Mouse (Mus musculus) lung, postnatal 10 days (tissue): ENCODE measurements around the gene Slc24a5.

Source experiments
- DNase-seq: peaks from one replicate; pipeline ENCODE4 v3.0.0; 2021

Slc24a5 gene

GRCm38 (mm10) chr2:125122288-125122623, 54.3 kb downstream of the Slc24a5 start:
- DNase-seq, result no peak

- DNase-seq, result peak; percentile 52
These were observed 54.9 kb downstream of the Slc24a5 start for GRCm38 (mm10) chr2:125122624-125123476.

- peak; percentile 86 for DNase-seq
These were observed 55.5 kb downstream of the Slc24a5 start, which contains the start of gene Myef2 for GRCm38 (mm10) chr2:125123477-125123852. TSS of gene Myef2 (minus strand) at chr2:125123661.

GRCm38 (mm10) chr2:125125824-125126223, 57.9 kb downstream of the Slc24a5 start:
- no peak for DNase-seq

GRCm38 (mm10) chr2:125126792-125127191, 58.9 kb downstream of the Slc24a5 start:
- DNase-seq, result no peak

- no peak for DNase-seq
These were observed 66.2 kb downstream of the Slc24a5 start for GRCm38 (mm10) chr2:125134113-125134512.

- peak; percentile 90 for DNase-seq
These were observed 68.2 kb downstream of the Slc24a5 start, which contains the start of gene Ctxn2 for GRCm38 (mm10) chr2:125135903-125136811. TSS of gene Ctxn2 (plus strand) at chr2:125136692.

GRCm38 (mm10) chr2:125136846-125137245, 68.9 kb downstream of the Slc24a5 start:
- no peak for DNase-seq
